Mouse (Mus musculus) testis, adult 2 months (tissue): ENCODE data around the gene Mid1.

ENCODE experiments used
- CTCF ChIP-seq: fragments of 200-500 bp; IDR thresholded peaks from 2 replicates; pipeline ENCODE4 v1.5.1; 2012; ENCODE audit warnings: low read depth, mild to moderate bottlenecking, inconsistent platforms, low read length, moderate library complexity; ENCODE audit not compliant: control insufficient read depth, insufficient read depth, insufficient replicate concordance
- POLR2A ChIP-seq: fragments of 200-500 bp; IDR thresholded peaks from 2 replicates; pipeline ENCODE4 v1.6.1; 2012; ENCODE audit warnings: low read depth, mild to moderate bottlenecking, inconsistent platforms, low read length, moderate library complexity; ENCODE audit not compliant: control insufficient read depth

DNA sequence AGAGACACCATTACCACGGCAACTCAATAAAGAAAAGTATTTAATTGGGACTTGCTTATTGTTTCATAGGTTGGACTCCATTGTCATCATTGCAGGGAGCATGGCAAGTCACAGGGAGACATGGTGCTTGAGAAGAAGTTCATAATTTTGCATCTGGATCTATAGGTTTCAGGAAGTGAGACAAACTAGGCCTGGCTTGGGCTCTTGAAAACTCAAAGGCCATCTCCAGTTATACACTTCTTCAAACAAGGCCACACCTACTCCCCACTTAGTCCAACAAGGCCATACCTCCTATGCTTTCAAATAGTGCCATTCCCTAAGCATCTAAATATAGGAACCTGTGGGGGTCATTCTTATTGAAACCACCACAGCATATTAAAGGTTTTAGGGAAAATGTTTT is 189.5 kb downstream of the Mid1 start:
- TF ChIP-seq CTCF (no peak), POLR2A (no peak)
